Mouse (Mus musculus) hindbrain, embryonic 12.5 days (tissue): ENCODE measurements around the gene Dennd1c. TPM values are rescaled to one million over a fixed set of nuclear protein-coding genes. Genes with fewer than 3 reads are reported as not detected.

Source experiments
- ATAC-seq: fragments of 200-750 bp; cut with Nextera tagmentation; 2 replicates; pipeline ENCODE4 v1.8.0; 2017; ENCODE audit warnings: moderate TSS enrichment; ENCODE audit not compliant: low FRiP score
- H3K27ac ChIP-seq: fragments of 300-500 bp; sonication (generic); 2 replicates; pipeline ENCODE4 v1.5.1; 2016; ENCODE audit warnings: mild to moderate bottlenecking
- H3K27me3 ChIP-seq: fragments of 300-500 bp; sonication (generic); 2 replicates; pipeline ENCODE4 v1.6.1; 2016; ENCODE audit warnings: mild to moderate bottlenecking
- H3K36me3 ChIP-seq: fragments of 300-500 bp; sonication (generic); 2 replicates; pipeline ENCODE4 v1.6.1; 2016; ENCODE audit warnings: mild to moderate bottlenecking
- H3K4me1 ChIP-seq: fragments of 300-500 bp; sonication (generic); 2 replicates; pipeline ENCODE4 v1.6.1; 2016
- H3K4me2 ChIP-seq: fragments of 300-500 bp; sonication (generic); replicated peaks from 2 replicates; pipeline ENCODE4 v1.6.1; 2016; ENCODE audit warnings: mild to moderate bottlenecking
- H3K4me3 ChIP-seq: fragments of 300-500 bp; sonication (generic); 2 replicates; pipeline ENCODE4 v1.5.1; 2016; ENCODE audit warnings: mild to moderate bottlenecking
- H3K9ac ChIP-seq: fragments of 300-500 bp; sonication (generic); 2 replicates; pipeline ENCODE4 v1.6.1; 2016; ENCODE audit warnings: mild to moderate bottlenecking, moderate library complexity
- H3K9me3 ChIP-seq: fragments of 300-500 bp; sonication (generic); replicated peaks from 2 replicates; pipeline ENCODE4 v1.6.1; 2016; ENCODE audit warnings: mild to moderate bottlenecking
- WGBS: fragments of 180-500 bp; shearing (Covaris S2); methylation state at CpG from one replicate; pipeline ENCODE4 v1.1.7; 2016; 5-methylcytosine and 5-hydroxymethylcytosine counted together
- polyA plus RNA-seq: library from polyadenylated mRNA; unstranded; fragments of >200 nt; fragmentation: Nextera tagmentation; extraction: Ambion mirVana; gene quantifications from 2 replicates; pipeline ENCODE4 v1.2.1, GENCODE M21; 2016

Dennd1c gene
- polyA plus RNA-seq, result 3.2 and 3.7 TPM in 2 replicates

- peaks cover 7% of the 10 kb centered on the region; the same call in 1 of the 2 replicates for H3K4me1 ChIP-seq
- no peak within 1 kb of the TSS; the same call in 1 of the 2 replicates for H3K9ac ChIP-seq
- no peak within 1 kb of the TSS for H3K4me3 ChIP-seq
- H3K27me3 ChIP-seq, result no peaks in the 10 kb centered on the region
- WGBS, result 55% methylated on average over 6 of the region's 6 CpGs
- H3K4me2 ChIP-seq, result no peak within 1 kb of the TSS
- ATAC-seq, result peak; percentile 14; the same call in 1 of the 2 replicates
- H3K27ac ChIP-seq, result peak within 1 kb of the TSS; percentile 23; the same call in 1 of the 2 replicates
- H3K9me3 ChIP-seq, result no peaks in the 10 kb centered on the region
- peaks cover 24% of the 10 kb centered on the region for H3K36me3 ChIP-seq
Observed at GRCm38 (mm10) chr17:57078336-57078735, at the start of gene Dennd1c. Gene Dennd1c, minus strand, starts transcription at chr17:57078514.

DNA sequence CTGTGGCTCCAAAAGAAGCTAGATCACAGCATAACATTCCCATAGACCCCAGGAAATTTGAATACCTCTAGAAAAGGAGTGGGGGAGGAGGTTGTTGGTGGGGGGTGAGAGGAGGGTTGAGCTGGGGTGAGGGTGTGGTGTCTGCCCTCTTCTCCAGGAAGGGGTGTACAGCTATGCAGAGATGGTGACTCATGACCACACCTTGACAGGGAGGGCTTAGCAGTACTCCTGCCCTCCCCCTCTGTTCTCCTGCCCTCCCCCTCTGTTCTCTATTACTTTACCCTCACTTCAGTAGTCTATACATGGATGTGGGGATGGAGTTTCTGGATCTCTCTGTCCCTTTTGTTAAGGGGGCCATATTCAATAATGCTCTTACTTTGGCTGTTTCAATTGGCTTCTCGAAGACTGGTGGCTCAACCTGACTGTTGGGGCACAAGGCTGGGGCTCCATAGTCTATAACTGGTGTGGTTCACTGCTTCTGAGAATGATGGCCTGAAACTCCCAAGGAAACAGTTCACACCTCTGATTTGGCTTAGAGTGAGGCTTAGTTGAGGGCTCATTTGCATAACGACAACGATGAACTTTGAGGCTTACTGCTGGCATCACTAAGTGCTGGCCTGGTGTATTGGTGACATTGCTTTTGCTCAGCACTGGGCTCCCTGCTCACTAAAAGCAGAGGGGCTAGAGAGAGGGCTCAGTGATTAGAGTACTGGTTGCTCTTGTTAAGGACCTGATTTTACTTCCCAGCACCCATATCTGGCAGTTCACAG lies 47.7 kb upstream of the Dennd1c start:
- WGBS, result 67% methylated on average over 3 of the region's 3 CpGs
- no peak overlapping the region for H3K4me2 ChIP-seq
- no peaks in the 10 kb centered on the region for H3K4me1 ChIP-seq
- H3K9ac ChIP-seq, result no peak overlapping the region
- no peaks in the 10 kb centered on the region for H3K9me3 ChIP-seq
- ATAC-seq, result no peak
- no peak overlapping the region for H3K4me3 ChIP-seq
- H3K27ac ChIP-seq, result no peak overlapping the region
- H3K36me3 ChIP-seq, result no peaks in the 10 kb centered on the region
- H3K27me3 ChIP-seq, result no peaks in the 10 kb centered on the region

DNA sequence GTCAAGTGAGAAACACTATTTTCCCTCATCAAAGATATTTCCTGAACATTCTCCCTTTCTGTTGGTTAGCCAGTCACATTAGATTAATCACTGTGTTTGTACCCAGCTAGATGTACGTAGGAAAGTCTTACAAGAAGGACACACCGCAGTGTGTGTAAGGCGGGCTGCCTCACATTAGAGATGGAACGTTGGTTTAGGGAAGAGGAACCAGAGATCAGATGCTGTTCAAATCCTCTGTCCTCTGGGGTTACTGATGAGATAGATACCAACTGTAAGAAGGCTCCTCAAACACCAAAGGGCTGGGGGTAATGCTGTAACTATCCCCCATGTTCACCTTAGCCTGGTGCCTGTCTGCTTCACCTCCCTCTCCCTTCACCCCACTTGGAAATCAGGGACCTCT lies 46.5 kb upstream of the Dennd1c start:
- Histone ChIP-seq H3K9me3 (no peaks in the 10 kb centered on the region), H3K27ac (no peak overlapping the region), H3K36me3 (no peaks in the 10 kb centered on the region), H3K27me3 (no peaks in the 10 kb centered on the region), H3K4me1 (no peaks in the 10 kb centered on the region), H3K9ac (no peak overlapping the region), H3K4me3 (no peak overlapping the region), H3K4me2 (no peak overlapping the region)
- ATAC-seq, result no peak
- WGBS, result 90% methylated on average over 4 of the region's 4 CpGs

- Histone ChIP-seq H3K27me3 (no peaks in the 10 kb centered on the region), H3K4me3 (no peak overlapping the region), H3K27ac (no peak overlapping the region), H3K9ac (no peak overlapping the region), H3K36me3 (no peaks in the 10 kb centered on the region), H3K4me2 (no peak overlapping the region), H3K4me1 (no peaks in the 10 kb centered on the region), H3K9me3 (no peaks in the 10 kb centered on the region)
- WGBS, result 82% methylated on average over 11 of the region's 11 CpGs
- no peak for ATAC-seq
Observed at GRCm38 (mm10) chr17:57123192-57124118, 45.1 kb upstream of the Dennd1c start.

- WGBS, result 93% methylated on average over 2 of the region's 2 CpGs
- no peak for ATAC-seq
- Histone ChIP-seq H3K27me3 (no peaks in the 10 kb centered on the region), H3K4me2 (no peak overlapping the region), H3K4me1 (no peaks in the 10 kb centered on the region), H3K4me3 (no peak overlapping the region), H3K9ac (no peak overlapping the region), H3K9me3 (no peaks in the 10 kb centered on the region), H3K27ac (no peak overlapping the region), H3K36me3 (no peaks in the 10 kb centered on the region)
Observed at GRCm38 (mm10) chr17:57121856-57122255, 43.5 kb upstream of the Dennd1c start.

DNA sequence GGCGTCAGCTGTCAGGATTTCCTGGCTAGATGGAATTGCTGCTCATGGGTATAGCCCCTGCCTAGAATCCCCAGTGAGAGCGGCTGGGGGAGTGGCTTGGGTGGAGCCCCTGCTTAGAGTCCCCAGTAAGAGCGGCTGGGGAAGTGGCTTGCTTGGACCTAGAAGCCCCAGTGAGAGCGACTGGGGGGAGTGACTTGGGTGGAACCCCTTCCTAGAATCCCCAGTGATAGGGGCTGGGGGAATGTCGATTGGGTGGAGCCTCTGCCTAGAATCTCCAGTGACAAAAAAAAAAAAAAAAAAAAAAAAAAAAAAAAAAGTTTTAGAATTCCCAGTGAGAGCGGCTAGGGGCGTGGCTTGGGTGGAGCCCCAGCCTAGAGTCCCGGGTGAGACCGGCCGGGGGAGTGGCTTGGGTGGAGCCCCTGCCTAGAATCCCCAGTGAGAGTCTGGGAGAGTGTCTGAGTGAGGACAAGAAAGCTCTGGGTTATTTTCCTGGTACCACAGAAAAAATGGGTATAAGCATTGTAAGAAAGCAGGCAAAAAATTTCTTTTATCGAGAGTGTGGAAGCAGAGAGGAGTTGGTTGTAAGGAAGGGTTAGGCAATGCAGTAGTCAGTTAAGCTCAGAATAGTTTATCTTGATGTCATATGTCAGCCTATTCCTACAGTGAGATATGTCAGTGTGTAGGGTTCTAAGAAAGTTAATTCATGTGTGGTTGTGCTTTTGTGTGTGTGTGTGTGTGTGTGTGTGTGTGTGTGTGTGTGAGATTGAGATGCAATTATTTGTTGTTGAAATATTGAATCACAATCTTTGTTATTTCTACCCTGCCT lies 40.4 kb upstream of the Dennd1c start:
- H3K4me3 ChIP-seq, result no peak overlapping the region
- no peaks in the 10 kb centered on the region for H3K4me1 ChIP-seq
- WGBS, result 1% methylated on average over 11 of the region's 11 CpGs
- H3K36me3 ChIP-seq, result no peaks in the 10 kb centered on the region
- ATAC-seq, result peak; percentile 76
- H3K9me3 ChIP-seq, result no peaks in the 10 kb centered on the region
- no peaks in the 10 kb centered on the region for H3K27me3 ChIP-seq
- 0 out of 2 replicates have a peak overlapping the region, but pooled peaks have one; percentile 17 for H3K4me2 ChIP-seq
- no peak overlapping the region for H3K27ac ChIP-seq
- no peak overlapping the region for H3K9ac ChIP-seq

DNA sequence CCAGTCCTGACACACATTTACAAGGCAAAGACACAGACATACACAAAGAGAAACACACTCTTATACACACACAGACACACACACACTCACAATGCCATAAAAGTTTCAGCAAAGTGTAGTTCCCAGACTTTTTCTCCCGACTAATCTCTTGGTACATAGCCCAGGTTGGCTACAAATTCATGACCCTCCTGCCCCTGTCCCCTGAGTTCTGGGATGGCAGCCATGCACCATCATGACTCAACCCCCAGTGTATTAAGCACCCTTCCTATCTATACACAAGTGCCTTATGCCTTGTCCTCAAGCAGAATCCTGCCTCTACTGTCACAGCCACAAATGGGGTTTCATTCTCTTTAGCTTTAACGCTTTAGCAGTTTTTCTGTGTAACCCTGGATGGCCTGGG lies 38.5 kb upstream of the Dennd1c start:
- 84% methylated on average over 2 of the region's 2 CpGs for WGBS
- Histone ChIP-seq H3K27ac (no peak overlapping the region), H3K4me1 (no peaks in the 10 kb centered on the region), H3K4me2 (no peak overlapping the region), H3K4me3 (no peak overlapping the region), H3K36me3 (no peaks in the 10 kb centered on the region), H3K9ac (no peak overlapping the region), H3K9me3 (no peaks in the 10 kb centered on the region), H3K27me3 (no peaks in the 10 kb centered on the region)
- ATAC-seq, result no peak

DNA sequence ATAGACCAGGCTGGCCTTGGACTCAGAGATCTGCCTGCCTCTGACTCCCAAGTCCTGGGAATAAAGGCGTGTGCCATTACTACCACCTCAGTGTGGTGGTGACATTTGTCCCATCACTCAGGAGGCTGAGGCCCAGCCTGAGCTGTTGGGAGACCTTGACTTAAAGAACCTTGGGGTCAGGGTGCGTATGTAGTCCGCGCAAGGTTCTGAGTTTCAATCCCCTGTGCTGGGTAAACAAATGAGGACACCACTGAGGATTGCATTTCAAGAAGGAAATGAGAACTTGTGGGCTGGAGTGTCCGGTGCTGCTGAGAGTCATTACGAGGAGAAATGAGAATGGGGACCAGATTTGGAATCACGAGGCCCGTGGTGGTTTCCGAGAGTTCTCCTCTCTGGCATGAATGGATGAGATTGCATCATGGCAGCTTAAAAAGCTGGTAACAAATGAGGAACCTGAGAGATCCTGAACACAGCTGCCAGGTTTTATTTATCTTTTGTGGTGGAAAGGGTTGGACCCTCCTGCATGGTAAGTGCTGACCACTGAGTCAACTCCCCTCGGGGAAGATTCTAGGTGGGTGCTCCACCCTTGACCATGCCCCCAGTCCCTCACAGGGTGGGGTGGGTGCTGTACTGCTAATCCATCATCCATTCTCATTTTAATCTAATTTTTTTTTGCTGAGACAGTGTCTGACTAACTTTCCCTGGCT lies 34.6 kb upstream of the Dennd1c start:
- H3K27me3 ChIP-seq, result no peaks in the 10 kb centered on the region
- H3K27ac ChIP-seq, result no peak overlapping the region
- WGBS, result 86% methylated on average over 10 of the region's 10 CpGs
- no peak overlapping the region for H3K9ac ChIP-seq
- no peaks in the 10 kb centered on the region for H3K4me1 ChIP-seq
- ATAC-seq, result no peak
- H3K4me2 ChIP-seq, result no peak overlapping the region
- H3K4me3 ChIP-seq, result no peak overlapping the region
- no peaks in the 10 kb centered on the region for H3K36me3 ChIP-seq
- H3K9me3 ChIP-seq, result no peaks in the 10 kb centered on the region

- no peaks in the 10 kb centered on the region for H3K27me3 ChIP-seq
- peaks cover 13% of the 10 kb centered on the region for H3K4me1 ChIP-seq
- H3K27ac ChIP-seq, result no peak overlapping the region
- WGBS, result 85% methylated on average over 1 of the region's 1 CpGs
- H3K9me3 ChIP-seq, result no peaks in the 10 kb centered on the region
- no peak overlapping the region for H3K9ac ChIP-seq
- H3K4me3 ChIP-seq, result no peak overlapping the region
- ATAC-seq, result no peak
- no peak overlapping the region for H3K4me2 ChIP-seq
- H3K36me3 ChIP-seq, result no peaks in the 10 kb centered on the region
Observed at GRCm38 (mm10) chr17:57110005-57110404, 31.7 kb upstream of the Dennd1c start.

GRCm38 (mm10) chr17:57108666-57109171 lies 30.4 kb upstream of the Dennd1c start:
- no peaks in the 10 kb centered on the region for H3K27me3 ChIP-seq
- H3K4me2 ChIP-seq, result no peak overlapping the region
- no peaks in the 10 kb centered on the region for H3K9me3 ChIP-seq
- no peak overlapping the region for H3K9ac ChIP-seq
- H3K36me3 ChIP-seq, result no peaks in the 10 kb centered on the region
- H3K27ac ChIP-seq, result no peak overlapping the region
- no peak for ATAC-seq
- H3K4me1 ChIP-seq, result peaks cover 21% of the 10 kb centered on the region
- no peak overlapping the region for H3K4me3 ChIP-seq
- 64% methylated on average over 5 of the region's 5 CpGs for WGBS

GRCm38 (mm10) chr17:57108040-57108665 lies 29.8 kb upstream of the Dennd1c start:
- no peaks in the 10 kb centered on the region for H3K36me3 ChIP-seq
- H3K27ac ChIP-seq, result no peak overlapping the region
- H3K27me3 ChIP-seq, result no peaks in the 10 kb centered on the region
- H3K4me2 ChIP-seq, result no peak overlapping the region
- H3K9ac ChIP-seq, result no peak overlapping the region
- WGBS, result 82% methylated on average over 7 of the region's 7 CpGs
- no peaks in the 10 kb centered on the region for H3K9me3 ChIP-seq
- ATAC-seq, result no peak
- H3K4me3 ChIP-seq, result no peak overlapping the region
- H3K4me1 ChIP-seq, result peaks cover 21% of the 10 kb centered on the region
